Mouse (Mus musculus): ENCODE results near the gene Srrm2.

- TF ChIP-seq POLR2A (IDR thresholded peaks at IDR 0.05; ENCODE audit: borderline replicate concordance, control insufficient read depth, low read depth, low read length) (no peak), CTCF (IDR thresholded peaks at IDR 0.05; ENCODE audit: control insufficient read depth, insufficient read depth, low read length) (no peak)
Measured at GRCm38 (mm10) chr17:23791079-23791357, 686 bp downstream of the Srrm2 start.
